Comparison of ENCODE assay signal across 24 mouse cellular contexts in genomic region chr12:33894621-33895020, GRCm38 (mm10). TPM values are rescaled to one million over a fixed set of nuclear protein-coding genes. Genes with fewer than 3 reads are reported as not detected.
DNase-seq lines count a peak whose midpoint lies in the region; ATAC-seq and TF ChIP-seq lines count a peak whose summit lies in the region.
"Had no signal": no experiment of that assay in that cellular context is flagged by ENCODE, and none has a peak within 500 bp of the region (broad histone marks: within the 10 kb centered on the region; RNA-seq: fewer than 3 reads in every experiment).

No protein-coding gene starts in this region.

- TF ChIP-seq POLR2A in limb, embryonic 14.5 days (IDR thresholded peaks at IDR 0.05; ENCODE audit: borderline replicate concordance, extremely low read depth, insufficient read depth, insufficient read length) = no peak

- peak; percentile 11 for DNase-seq in embryo, embryonic 11 days
- no peak for DNase-seq in embryo, embryonic 10.5 days (ENCODE audit: low spot score)
- peak; percentile 6 for DNase-seq in limb, embryonic 14.5 days (ENCODE audit: low spot score)
- DNase-seq in limb, embryonic 10.5 days (ENCODE audit: low spot score) = no peak
- DNase-seq in adipocyte (ENCODE audit: low spot score) = no peak
- DNase-seq: B cell, adult 2 months; cerebellum, adult 11 months; cerebellum, adult 18-20 months; cerebellum, adult 8-10 months; cerebellum, adult 9-11 months; cerebellum, postnatal 36 days had no signal

- no peak for ATAC-seq in limb, embryonic 14.5 days (ENCODE audit: low FRiP score, low read depth)
- ATAC-seq: activated CD4-positive, CD25-positive, alpha-beta regulatory T cell, adult 4 months; CD4-positive, CD25-positive, alpha-beta regulatory T cell, adult 4 months; forebrain, embryonic 14.5 days; forebrain, embryonic 16.5 days; Patski had no signal

- H3K4me2 ChIP-seq in limb, embryonic 14.5 days (replicated peaks; ENCODE audit: low read depth, low read length, severe bottlenecking) = no peak overlapping the region
- H3K4me2 ChIP-seq: embryonic facial prominence, embryonic 13.5 days; embryonic facial prominence, embryonic 15.5 days; forebrain, embryonic 12.5 days had no signal

- no peaks in the 10 kb centered on the region for H3K27me3 ChIP-seq in limb, embryonic 14.5 days (ENCODE audit: control insufficient read depth, insufficient read depth, low read length)
- no peaks in the 10 kb centered on the region for H3K27me3 ChIP-seq in limb, embryonic 10.5 days (ENCODE audit: low read depth, poor library complexity, severe bottlenecking)
- H3K27me3 ChIP-seq: CH12.LX; embryonic facial prominence, embryonic 13.5 days; embryonic facial prominence, embryonic 15.5 days; forebrain, embryonic 12.5 days; Patski had no signal

- no peaks in the 10 kb centered on the region for H3K36me3 ChIP-seq in limb, embryonic 14.5 days (ENCODE audit: control insufficient read depth, insufficient read depth, low read length)
- H3K36me3 ChIP-seq in limb, embryonic 10.5 days = no peaks in the 10 kb centered on the region
- H3K36me3 ChIP-seq: embryonic facial prominence, embryonic 13.5 days; embryonic facial prominence, embryonic 15.5 days; forebrain, embryonic 10.5 days; forebrain, embryonic 12.5 days; G1E had no signal

- no peak overlapping the region for H3K9ac ChIP-seq in limb, embryonic 14.5 days (ENCODE audit: low read depth, low read length, severe bottlenecking)
- H3K9ac ChIP-seq: embryonic facial prominence, embryonic 13.5 days; embryonic facial prominence, embryonic 15.5 days; forebrain, embryonic 12.5 days had no signal

- no peak overlapping the region for H3K4me3 ChIP-seq in limb, embryonic 14.5 days (replicated peaks; ENCODE audit: low read length)
- H3K4me3 ChIP-seq in limb, embryonic 10.5 days = no peak overlapping the region
- H3K4me3 ChIP-seq: embryonic facial prominence, embryonic 13.5 days; embryonic facial prominence, embryonic 15.5 days; erythroblast, embryonic 14.5 days; forebrain, embryonic 10.5 days; forebrain, embryonic 12.5 days had no signal

- 33% methylated on average over 1 of the region's 1 CpGs for WGBS in limb, embryonic 14.5 days
- WGBS in limb, embryonic 10.5 days = 44% methylated on average over 1 of the region's 1 CpGs

- no peaks in the 10 kb centered on the region for H3K9me3 ChIP-seq in limb, embryonic 14.5 days (ENCODE audit: control insufficient read depth, low read length)
- no peaks in the 10 kb centered on the region for H3K9me3 ChIP-seq in limb, embryonic 10.5 days (replicated peaks)
- H3K9me3 ChIP-seq: embryonic facial prominence, embryonic 13.5 days; embryonic facial prominence, embryonic 15.5 days; forebrain, embryonic 10.5 days had no signal

- H3K27ac ChIP-seq in limb, embryonic 14.5 days (replicated peaks; ENCODE audit: low read depth, low read length) = no peak overlapping the region
- no peak overlapping the region for H3K27ac ChIP-seq in limb, embryonic 10.5 days
- H3K27ac ChIP-seq: embryonic facial prominence, embryonic 13.5 days; embryonic facial prominence, embryonic 15.5 days; forebrain, embryonic 10.5 days; forebrain, embryonic 12.5 days had no signal

- H3K4me1 ChIP-seq in limb, embryonic 14.5 days (ENCODE audit: control insufficient read depth, insufficient read depth, low read length) = no peaks in the 10 kb centered on the region
- 0 out of 2 replicates have a peak, but pooled peaks cover 3% of the 10 kb centered on the region for H3K4me1 ChIP-seq in limb, embryonic 10.5 days
- H3K4me1 ChIP-seq: embryonic facial prominence, embryonic 13.5 days; embryonic facial prominence, embryonic 15.5 days; forebrain, embryonic 10.5 days; forebrain, embryonic 12.5 days had no signal

RNA-seq across cellular contexts. Expression of gene Ferd3l, which starts 33.6 kb away (rescaled TPM):
- polyA plus RNA-seq in limb, embryonic 14.5 days (2012; rRNA removed) = not detected in 2 replicates
- polyA plus RNA-seq in limb, embryonic 14.5 days (2014; fragmentation: Nextera tagmentation; extraction: Ambion mirVana) = not detected in 2 replicates
- polyA plus RNA-seq in limb, embryonic 10.5 days (2016; fragmentation: Nextera tagmentation; extraction: Ambion mirVana) = not detected in 2 replicates
- polyA plus RNA-seq: activated CD4-positive, CD25-positive, alpha-beta regulatory T cell, adult 4 months; adrenal gland, adult 2 months; CD4-positive, CD25-positive, alpha-beta regulatory T cell, adult 4 months; embryonic facial prominence, embryonic 13.5 days; embryonic facial prominence, embryonic 15.5 days; erythroblast, embryonic 14.5 days; forebrain, embryonic 14.5 days; forebrain, embryonic 16.5 days; G1E; Patski had no signal

Comparison
In these comparisons a context has a peak if more than half of its experiments do, and no peak if none do; other contexts are left out.
1. DNase-seq: peak in embryo, embryonic 11 days (single experiment) and limb, embryonic 14.5 days (single experiment); none in embryo, embryonic 10.5 days (single experiment), limb, embryonic 10.5 days (single experiment) and adipocyte (single experiment).